Mouse (Mus musculus): ENCODE measurements around the gene Jph4. TPM values are rescaled to one million over a fixed set of nuclear protein-coding genes. Genes with fewer than 3 reads are reported as not detected.

Jph4 gene
- polyA plus RNA-seq, 1 experiment from 2014 or later: not detected

DNA sequence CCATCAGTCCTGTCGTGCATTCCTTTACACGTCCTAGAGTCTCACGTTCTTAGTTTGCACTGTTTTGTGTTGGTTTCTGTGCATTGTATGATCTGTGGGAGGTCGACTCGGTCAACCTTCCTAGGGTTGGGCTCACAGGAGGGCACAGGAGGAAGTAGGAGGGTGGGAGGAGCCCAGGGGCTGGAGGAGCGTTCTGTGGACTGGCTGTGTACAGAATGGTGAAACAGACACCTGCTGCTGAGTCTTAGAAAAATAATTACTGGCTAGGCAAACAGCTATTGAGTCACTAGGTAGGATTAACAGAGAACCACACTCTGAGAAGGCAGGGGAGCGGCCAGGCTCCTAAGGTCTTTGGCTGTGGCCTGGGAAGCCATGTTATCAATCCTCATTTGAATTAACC lies 22.6 kb upstream of the Jph4 start:
- no peak overlapping the region for H3K27ac ChIP-seq
- no peaks in the 10 kb centered on the region for H3K79me2 ChIP-seq (ENCODE audit: inconsistent target)
- 48% methylated on average over 7 of the region's 7 CpGs for whole genome bisulfite sequencing (ENCODE audit: missing documents)
- no peak overlapping the region for H3K4me3 ChIP-seq (ENCODE audit: inconsistent target)
- H3K36me3 ChIP-seq (ENCODE audit: inconsistent target): no peaks in the 10 kb centered on the region

DNA sequence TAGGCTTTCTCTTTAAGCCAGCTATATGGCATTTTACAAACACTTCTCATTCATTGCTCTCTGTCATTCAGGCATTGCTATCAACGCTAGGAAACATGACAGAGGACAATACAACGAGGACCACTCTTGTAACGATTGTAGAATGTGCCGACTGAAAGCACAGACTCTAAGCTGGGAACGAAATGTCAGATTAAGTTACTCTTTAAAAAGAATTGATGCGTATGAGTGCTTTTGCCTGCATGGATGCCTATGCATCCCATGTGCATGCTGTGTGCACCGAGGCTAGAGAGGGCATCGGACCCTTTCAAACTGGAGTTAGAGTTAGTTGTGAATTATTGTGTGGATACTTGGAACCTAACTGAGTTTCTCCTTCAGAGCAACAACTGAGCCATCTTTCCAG lies 18.9 kb upstream of the Jph4 start:
- H3K79me2 ChIP-seq (ENCODE audit: inconsistent target): no peaks in the 10 kb centered on the region
- whole genome bisulfite sequencing (ENCODE audit: missing documents): 99% methylated on average over 8 of the region's 8 CpGs
- no peak overlapping the region for H3K27ac ChIP-seq
- H3K36me3 ChIP-seq (ENCODE audit: inconsistent target): no peaks in the 10 kb centered on the region
- no peak overlapping the region for H3K4me3 ChIP-seq (ENCODE audit: inconsistent target)

DNA sequence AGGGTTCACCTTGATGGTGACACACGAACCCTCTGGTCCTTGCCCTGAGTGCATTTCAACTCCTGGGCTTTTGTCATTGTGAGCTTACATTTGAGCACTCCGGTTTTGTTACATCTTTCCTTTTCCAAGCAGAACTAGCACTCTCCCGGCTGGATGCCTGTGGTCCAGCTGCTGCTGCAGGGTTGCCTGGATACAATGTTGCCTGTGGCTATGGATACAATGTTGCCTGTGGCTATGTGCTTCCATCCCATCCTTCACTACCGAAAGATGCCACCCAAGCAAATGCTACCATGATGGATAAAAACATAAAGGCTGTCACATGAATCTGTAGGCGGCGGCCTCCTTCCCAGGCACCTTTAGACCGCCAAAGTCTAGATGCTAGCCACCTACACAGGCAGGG lies 9.8 kb upstream of the Jph4 start:
- Histone ChIP-seq H3K4me3 (ENCODE audit: inconsistent target) (no peak overlapping the region), H3K36me3 (ENCODE audit: inconsistent target) (no peaks in the 10 kb centered on the region), H3K27ac (no peak overlapping the region), H3K79me2 (ENCODE audit: inconsistent target) (no peaks in the 10 kb centered on the region)
- 96% methylated on average over 7 of the region's 7 CpGs for WGBS (ENCODE audit: missing documents)

DNA sequence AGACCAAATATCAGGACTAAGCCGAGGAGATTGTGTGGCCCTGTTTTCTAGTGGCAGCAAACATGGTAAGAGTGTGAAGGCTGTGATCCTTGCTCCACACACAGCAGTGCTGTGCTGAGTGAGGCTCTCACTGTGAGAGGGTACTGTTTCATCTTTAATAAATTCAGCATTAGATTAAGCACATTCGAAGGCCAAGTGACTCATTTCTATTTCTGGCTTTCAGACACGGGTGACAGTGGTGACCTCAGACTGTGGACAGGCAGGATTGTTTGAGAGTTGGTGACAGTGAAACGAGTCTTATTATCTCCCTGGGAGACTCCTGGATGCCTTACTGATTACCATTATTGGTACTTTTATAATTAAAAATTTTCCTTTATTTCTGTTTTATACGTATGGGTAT lies 9.0 kb upstream of the Jph4 start:
- WGBS (ENCODE audit: missing documents): 80% methylated on average over 5 of the region's 5 CpGs
- no peak overlapping the region for H3K4me3 ChIP-seq (ENCODE audit: inconsistent target)

DNA sequence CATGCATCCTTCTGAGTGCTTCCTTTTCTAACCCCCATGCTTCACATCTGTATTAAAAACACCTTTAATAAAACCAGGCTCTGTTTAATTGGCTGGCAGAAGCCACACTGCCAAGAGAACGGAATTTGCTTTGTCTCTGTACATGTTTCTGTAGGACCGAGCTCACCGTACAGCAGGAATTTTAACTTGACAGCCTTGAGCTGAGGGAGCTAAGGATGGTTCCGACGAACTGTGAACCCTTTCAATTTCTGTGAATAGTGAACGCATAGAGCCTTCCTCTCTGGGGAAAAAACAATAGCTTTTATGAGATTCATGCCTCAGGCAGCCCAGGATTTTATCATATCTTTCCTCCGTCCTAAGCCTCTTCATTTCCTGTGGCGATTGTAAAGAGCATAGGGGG lies 5.6 kb upstream of the Jph4 start:
- Histone ChIP-seq H3K27ac (no peak overlapping the region), H3K4me3 (ENCODE audit: inconsistent target) (no peak overlapping the region), H3K79me2 (ENCODE audit: inconsistent target) (no peaks in the 10 kb centered on the region), H3K36me3 (ENCODE audit: inconsistent target) (no peaks in the 10 kb centered on the region)
- WGBS (ENCODE audit: missing documents): 50% methylated on average over 8 of the region's 8 CpGs

More for the DNA sequence above, 9.0 kb upstream of the Jph4 start:
- no peaks in the 10 kb centered on the region for H3K79me2 ChIP-seq (ENCODE audit: inconsistent target)
- H3K27ac ChIP-seq: no peak overlapping the region
- H3K36me3 ChIP-seq (ENCODE audit: inconsistent target): no peaks in the 10 kb centered on the region

DNA sequence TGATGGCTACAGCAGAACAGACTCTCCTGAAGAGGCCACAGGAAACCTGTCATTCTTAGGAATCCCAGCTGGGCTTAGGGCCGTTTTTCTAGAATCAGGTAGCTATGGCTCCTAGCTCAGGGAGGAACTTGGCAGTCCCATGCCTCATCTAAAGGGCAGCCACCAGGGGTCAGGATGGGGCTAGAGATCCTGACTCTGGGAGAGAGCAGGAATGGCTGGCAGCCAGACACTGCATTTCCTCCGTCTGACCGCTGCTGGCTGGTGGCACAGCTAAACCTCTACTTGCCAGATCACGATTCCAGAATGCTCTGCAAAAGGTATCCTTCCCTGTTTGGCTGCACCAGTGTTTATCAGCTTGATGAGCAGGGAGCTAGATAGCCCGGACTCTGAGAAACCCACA lies 5.2 kb upstream of the Jph4 start:
- Histone ChIP-seq H3K79me2 (ENCODE audit: inconsistent target) (no peaks in the 10 kb centered on the region), H3K4me3 (ENCODE audit: inconsistent target) (no peak overlapping the region), H3K36me3 (ENCODE audit: inconsistent target) (no peaks in the 10 kb centered on the region), H3K27ac (no peak overlapping the region)
- WGBS (ENCODE audit: missing documents): 5% methylated on average over 5 of the region's 5 CpGs

DNA sequence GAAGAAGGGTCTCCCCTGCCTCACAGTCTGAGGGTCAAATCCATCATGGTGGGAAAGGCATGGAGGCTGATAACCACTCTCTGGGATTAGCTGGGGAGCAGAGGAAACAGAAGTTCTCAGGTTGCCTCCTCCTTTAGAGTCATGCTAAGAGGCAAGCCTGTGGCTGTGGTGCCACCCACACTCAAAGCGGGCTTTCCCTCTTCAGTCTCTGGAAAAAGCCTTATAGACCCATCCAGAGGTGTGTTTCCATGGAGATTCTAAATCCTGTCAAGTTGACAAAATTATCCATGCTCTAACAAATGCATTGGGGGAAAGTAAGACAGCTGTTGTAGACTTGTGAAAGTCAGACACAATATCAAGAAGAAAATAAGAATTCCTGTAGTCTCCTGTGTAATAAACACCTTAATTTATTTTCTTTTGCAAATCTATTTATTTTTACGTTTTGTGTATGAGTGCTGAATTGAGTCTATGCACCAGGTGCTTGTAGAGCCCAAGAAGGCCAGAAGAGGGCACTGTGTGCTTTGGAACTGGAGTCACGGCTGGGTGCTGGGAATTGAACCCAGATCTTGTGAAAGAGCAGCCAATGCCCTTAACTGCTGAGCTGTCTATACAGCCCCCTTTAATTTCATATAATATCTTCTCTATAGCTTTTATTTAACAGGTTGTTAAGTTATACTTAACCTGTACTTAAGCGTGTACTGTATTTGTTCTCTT lies 2.8 kb upstream of the Jph4 start:
- Histone ChIP-seq H3K79me2 (ENCODE audit: inconsistent target) (no peaks in the 10 kb centered on the region), H3K4me3 (ENCODE audit: inconsistent target) (no peak overlapping the region), H3K36me3 (ENCODE audit: inconsistent target) (no peaks in the 10 kb centered on the region), H3K27ac (no peak overlapping the region)
- WGBS (ENCODE audit: missing documents): 80% methylated on average over 4 of the region's 4 CpGs

DNA sequence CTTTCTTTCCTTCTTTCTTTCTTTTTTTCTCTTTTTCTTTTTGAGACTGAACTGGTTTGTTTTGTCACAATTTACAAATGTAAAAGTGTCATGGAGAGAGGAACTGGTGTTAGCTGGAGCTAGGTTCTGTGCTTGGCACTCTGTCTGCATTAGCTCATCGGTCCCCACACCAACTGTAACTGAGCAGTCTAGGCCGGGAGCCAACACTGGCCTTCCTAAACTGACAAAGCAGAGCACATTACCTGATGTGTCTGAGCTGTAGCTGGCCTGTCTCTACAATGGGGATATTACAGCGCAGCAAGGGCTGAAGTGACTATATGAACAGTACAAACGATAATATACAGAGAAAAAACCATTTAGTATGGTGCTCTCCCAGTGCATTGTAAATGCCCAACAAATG lies 2.1 kb upstream of the Jph4 start:
- WGBS (ENCODE audit: missing documents): 81% methylated on average over 4 of the region's 4 CpGs
- Histone ChIP-seq H3K79me2 (ENCODE audit: inconsistent target) (no peaks in the 10 kb centered on the region), H3K27ac (no peak overlapping the region), H3K36me3 (ENCODE audit: inconsistent target) (no peaks in the 10 kb centered on the region), H3K4me3 (ENCODE audit: inconsistent target) (no peak overlapping the region)

DNA sequence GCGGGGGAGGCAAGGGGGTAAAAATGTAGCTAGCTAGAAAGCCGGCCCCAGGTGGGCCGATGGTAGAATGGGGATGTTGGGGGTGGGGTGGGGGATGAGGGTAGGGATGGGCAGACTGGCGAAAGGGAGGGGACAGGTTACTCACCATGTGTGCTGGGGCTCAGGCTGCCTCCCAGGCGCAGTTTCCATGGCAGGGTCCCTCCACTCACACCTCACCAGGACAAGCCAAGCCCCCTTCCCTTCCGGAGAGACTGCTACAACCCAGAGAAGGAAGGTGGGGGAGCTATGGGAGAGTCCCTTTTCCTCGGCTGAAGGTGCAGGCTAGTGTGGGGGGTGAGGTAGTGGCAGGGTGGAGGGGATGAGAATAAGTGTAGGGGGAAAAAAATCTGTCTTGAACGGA lies 889 bp downstream of the Jph4 start:
- H3K4me3 ChIP-seq (ENCODE audit: inconsistent target): no peak overlapping the region
- WGBS (ENCODE audit: missing documents): 23% methylated on average over 4 of the region's 8 CpGs
- H3K27ac ChIP-seq: no peak overlapping the region
- H3K36me3 ChIP-seq (ENCODE audit: inconsistent target): no peaks in the 10 kb centered on the region
- no peaks in the 10 kb centered on the region for H3K79me2 ChIP-seq (ENCODE audit: inconsistent target)

DNA sequence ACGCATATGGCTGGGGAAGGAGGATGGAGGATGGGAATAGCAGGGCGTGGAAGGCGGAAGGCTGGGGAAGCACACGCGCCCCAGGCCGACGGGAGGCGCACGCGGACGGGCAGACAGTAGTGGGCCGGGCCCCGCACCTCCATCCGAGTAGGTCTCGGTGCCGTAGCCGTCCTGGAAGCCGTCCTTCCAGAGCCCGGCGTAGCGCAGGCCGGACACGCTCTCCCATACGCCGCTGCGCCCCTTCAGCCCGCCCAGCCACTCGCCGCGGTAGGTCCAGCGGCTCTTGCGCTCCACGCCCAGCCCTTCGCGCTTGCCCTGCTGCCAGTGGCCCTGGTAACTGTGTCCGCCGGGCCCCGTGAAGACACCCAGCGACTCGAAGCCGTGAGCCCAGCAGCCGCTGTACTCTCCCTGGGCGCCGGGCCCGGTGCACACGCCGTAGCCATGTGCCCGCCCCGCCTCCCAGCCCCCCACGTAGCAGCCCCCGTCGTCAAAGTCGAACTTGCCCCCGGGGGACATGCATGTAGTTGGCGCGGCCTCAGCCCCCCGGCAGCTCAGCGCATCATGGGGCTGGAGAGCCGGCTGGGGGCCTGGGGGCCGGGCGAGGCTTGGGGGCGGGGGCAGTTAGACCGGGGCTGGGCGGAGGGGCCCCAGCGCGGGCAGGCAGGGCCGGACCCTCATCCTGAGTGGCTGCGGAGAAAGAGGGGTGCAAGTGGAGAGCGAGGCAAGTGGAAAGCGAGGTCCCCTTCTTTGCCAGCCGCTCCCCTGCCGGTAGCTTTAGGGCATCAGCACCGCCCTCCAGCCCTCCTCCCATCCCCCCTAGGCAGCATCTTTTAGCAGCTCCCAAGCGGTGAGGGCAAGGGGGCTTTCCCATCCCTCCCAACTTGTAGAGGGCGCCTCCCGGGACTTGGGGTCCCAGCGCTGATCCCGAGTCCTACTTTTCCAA lies 1.7 kb downstream of the Jph4 start:
- H3K4me3 ChIP-seq (ENCODE audit: inconsistent target): no peak overlapping the region
- 2% methylated on average over 78 of the region's 78 CpGs for WGBS (ENCODE audit: missing documents)

DNA sequence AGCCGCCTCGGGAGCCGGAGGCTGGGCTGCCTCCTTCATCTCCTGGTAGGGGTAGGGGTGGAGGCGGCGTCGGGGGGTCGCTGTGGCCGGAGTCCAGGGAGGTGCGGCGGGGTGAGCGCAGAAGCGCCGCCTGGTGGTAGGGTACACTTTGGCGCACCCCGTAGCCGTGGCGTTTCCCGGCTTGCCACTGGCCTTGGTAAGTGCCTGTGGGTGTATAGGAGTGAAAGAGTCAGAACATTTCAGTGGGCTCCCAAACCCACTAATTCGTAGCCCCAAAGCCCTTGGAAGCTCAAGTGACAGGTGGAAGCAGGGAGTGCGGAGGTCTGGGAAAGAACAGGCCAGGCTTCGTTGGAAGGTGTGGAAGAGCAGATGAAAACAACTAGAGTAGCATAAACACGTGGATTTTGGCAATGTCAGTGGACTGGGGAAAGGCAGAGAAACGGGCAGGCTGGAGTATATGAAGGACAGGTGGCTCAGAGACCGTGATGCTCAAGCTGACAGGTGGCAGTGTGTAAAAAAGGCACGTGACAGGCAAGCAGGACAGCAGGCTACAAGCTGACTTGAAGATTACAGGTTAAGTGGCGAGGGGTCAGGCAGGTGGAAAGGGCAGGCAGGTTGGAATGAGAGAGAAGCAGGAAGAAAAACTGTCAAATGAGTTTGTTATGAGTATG lies 2.6 kb downstream of the Jph4 start:
- Histone ChIP-seq H3K27ac (no peak overlapping the region), H3K79me2 (ENCODE audit: inconsistent target) (no peaks in the 10 kb centered on the region), H3K36me3 (ENCODE audit: inconsistent target) (no peaks in the 10 kb centered on the region), H3K4me3 (ENCODE audit: inconsistent target) (no peak overlapping the region)
- 21% methylated on average over 26 of the region's 26 CpGs for WGBS (ENCODE audit: missing documents)

More for the DNA sequence above, 1.7 kb downstream of the Jph4 start:
- Histone ChIP-seq H3K27ac (no peak overlapping the region), H3K79me2 (ENCODE audit: inconsistent target) (no peaks in the 10 kb centered on the region), H3K36me3 (ENCODE audit: inconsistent target) (no peaks in the 10 kb centered on the region)

DNA sequence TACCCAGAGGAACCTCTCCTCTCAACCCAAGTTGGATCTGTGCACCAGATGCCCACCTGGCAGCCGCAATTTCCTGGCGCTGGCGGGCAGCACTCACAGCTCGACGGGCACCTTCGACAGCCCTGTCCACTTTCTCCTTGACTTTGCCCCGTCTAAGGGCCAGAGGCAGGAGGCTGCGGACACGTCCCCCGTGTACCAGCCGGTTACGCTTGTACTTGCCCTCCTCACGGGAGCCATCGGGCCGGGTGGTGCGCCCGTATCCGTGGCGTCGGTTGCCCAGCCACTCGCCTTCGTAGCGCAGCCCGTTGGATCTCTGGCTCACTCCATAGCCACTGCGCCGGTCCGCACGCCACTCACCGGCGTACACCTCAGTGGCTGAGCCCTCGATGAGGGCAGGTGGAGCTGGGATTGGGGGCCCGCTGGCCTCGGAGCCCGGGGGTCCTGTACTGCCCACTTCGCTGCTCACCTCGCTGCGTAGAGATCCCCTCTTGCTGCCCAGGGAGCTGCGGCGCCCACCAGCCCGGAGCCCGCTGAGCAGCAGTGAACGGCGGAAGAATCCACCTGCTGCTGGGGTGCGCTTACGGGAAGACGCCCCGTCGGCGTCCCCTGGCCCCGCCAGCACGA lies 3.3 kb downstream of the Jph4 start:
- H3K36me3 ChIP-seq (ENCODE audit: inconsistent target): no peaks in the 10 kb centered on the region
- WGBS (ENCODE audit: missing documents): 82% methylated on average over 36 of the region's 51 CpGs
- no peak overlapping the region for H3K4me3 ChIP-seq (ENCODE audit: inconsistent target)
- no peaks in the 10 kb centered on the region for H3K79me2 ChIP-seq (ENCODE audit: inconsistent target)
- no peak overlapping the region for H3K27ac ChIP-seq

DNA sequence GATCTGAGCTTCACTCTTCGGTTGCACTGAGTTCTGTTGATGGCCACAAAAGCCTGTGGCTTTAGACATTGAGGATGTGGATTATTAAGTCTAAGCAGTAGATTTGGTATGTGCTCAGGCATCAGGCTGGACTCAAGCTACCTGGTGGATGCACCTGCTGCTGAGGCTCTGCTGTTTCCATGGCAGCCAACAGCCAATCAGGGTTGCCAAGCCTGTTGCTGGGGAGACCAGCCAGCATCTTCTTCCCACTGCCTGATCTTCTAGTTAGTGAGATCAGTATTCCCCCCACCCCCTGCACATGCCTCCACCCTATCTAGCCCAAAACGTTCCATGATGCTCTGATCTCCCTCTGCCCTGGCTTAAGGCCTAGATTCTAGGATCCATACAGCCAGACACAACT lies 5.0 kb downstream of the Jph4 start:
- WGBS (ENCODE audit: missing documents): 89% methylated on average over 2 of the region's 2 CpGs
- H3K79me2 ChIP-seq (ENCODE audit: inconsistent target): no peaks in the 10 kb centered on the region
- no peak overlapping the region for H3K27ac ChIP-seq
- no peak overlapping the region for H3K4me3 ChIP-seq (ENCODE audit: inconsistent target)
- no peaks in the 10 kb centered on the region for H3K36me3 ChIP-seq (ENCODE audit: inconsistent target)

DNA sequence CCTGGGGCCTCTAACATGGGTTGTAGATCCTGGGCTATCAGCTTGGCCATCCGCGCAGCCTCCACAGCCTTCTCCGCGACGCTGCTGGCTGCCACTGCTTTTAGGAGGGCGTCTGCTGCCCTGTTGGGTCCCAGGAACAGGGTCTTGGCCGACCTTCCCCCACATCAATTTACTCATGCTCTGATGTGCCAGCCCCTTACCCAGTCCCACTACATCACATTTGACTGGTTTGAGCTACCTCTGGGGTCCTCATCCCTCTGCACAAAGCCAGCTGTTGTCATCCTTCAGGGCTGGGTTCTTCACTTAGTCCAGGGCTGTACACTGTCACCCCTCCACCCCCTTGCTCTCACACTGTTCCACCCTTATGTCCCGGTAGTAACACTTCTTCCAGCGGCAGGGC lies 6.7 kb downstream of the Jph4 start:
- Histone ChIP-seq H3K4me3 (ENCODE audit: inconsistent target) (no peak overlapping the region), H3K27ac (no peak overlapping the region), H3K79me2 (ENCODE audit: inconsistent target) (no peaks in the 10 kb centered on the region), H3K36me3 (ENCODE audit: inconsistent target) (no peaks in the 10 kb centered on the region)
- 67% methylated on average over 9 of the region's 9 CpGs for WGBS (ENCODE audit: missing documents)
